Mouse (Mus musculus) Patski (cell line): ENCODE measurements at regions not wholly inside any gene's neighbourhood (a gene's known extent, or its start where the extent isn't known, plus 50 kb on each side); places are given as distances from the start of the nearest gene placed in this dataset.
A peak's percentile ranks its signal among the peaks of the same experiment; 100 is the strongest.

Experiments
- ATAC-seq: fragments of 100-300 bp; one replicate; pipeline ENCODE4 v1.8.0; 2021
- CTCF ChIA-PET: fragments of 350-600 bp; sonication (Branson Sonifier 250); formaldehyde crosslinking; loops from one replicate; lab custom pipeline; 2022; ENCODE audit warnings: inconsistent platforms; lab: Charles Lee
- POLR2A ChIA-PET: fragments of 350-600 bp; sonication (Branson Sonifier 250); formaldehyde crosslinking; loops from one replicate; lab custom pipeline; 2022; ENCODE audit warnings: antibody characterized with exemption, inconsistent platforms; lab: Charles Lee
- DNase-seq: peaks from one replicate; pipeline ENCODE4 v3.0.0-alpha.2; 2011; ENCODE audit warnings: low read depth, low spot score
- H3K27me3 ChIP-seq: fragments of 371-371 bp; one replicate; pipeline ENCODE4 v1.5.1; 2021
- CTCF ChIP-seq: fragments of 100-300 bp; IDR thresholded peaks from one replicate; pipeline ENCODE4 v1.5.1; 2021
- in situ Hi-C: fragments of 300-500 bp; cut with MboI; formaldehyde crosslinking; loops from 3 replicates; pipeline ENCODE4 v1.11.1; 2018; ENCODE audit warnings: low pct_unique_long_range_greater_than_20kb, mixed read lengths

DNA sequence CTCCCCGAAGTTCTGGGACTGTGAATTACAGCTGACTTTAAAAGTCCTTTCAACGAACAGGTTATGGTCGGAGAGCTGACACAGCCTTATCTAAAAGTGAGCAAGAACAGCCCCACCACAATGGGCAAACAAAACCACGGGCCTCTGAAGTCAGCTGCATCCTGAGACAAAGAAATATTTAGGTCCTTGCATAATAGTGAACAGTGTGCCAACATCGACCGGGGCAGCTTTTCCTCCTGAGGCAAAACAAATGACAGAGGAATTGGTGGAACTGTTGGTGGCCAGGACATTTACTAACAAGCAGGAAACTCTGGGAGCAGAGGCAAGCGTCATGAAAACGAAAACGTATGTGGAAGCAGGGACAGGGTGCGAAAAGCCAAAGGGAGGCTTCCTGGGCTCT lies 54.3 kb upstream of the Mon1b start:
- TF ChIP-seq CTCF: no peak
- DNase-seq (no peak), ATAC-seq (no peak)
- peaks cover 19% of the 10 kb centered on the region for H3K27me3 ChIP-seq
- in situ Hi-C loops: loop anchor here (25.0 kb wide), 1 partner anchor 1019 kb away; the partner anchor contains the start of gene Cntnap4
- POLR2A ChIA-PET: interaction anchor here (0.6 kb wide), 1 partner anchor 55 kb away, joined by 6 read pairs; no protein-coding TSS in a partner anchor
- CTCF ChIA-PET: interaction anchor here (1.6 kb wide), 1 partner anchor 31 kb away, joined by 3 read pairs; no protein-coding TSS in a partner anchor

DNA sequence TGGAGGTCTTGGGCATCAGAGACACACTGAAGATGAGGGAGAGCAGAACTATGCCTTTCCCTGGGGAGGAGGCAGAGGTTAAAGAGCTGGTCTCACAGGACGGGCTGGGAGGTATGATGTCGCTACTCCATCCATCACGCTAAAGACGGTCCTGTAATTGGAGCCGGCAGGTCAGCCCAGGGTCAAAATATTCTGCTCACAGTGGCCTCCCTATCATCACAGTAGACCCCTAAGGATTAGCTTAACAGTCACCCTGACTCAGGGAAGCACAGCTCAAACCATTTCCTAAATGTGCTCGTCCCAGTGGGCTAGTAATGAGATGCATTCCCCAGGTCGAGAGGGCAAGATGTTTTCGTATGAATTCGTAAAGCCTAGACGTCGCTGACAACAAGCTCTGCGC lies 53.7 kb upstream of the Mon1b start:
- ChIA-PET POLR2A (no interaction called here), CTCF (interaction anchor here (1.6 kb wide), 1 partner anchor 31 kb away, joined by 3 read pairs; no protein-coding TSS in a partner anchor)
- DNase-seq: no peak
- in situ Hi-C loops: loop anchor here (25.0 kb wide), 1 partner anchor 1019 kb away; the partner anchor contains the start of gene Cntnap4
- ATAC-seq: no peak
- no peak for TF ChIP-seq CTCF
- H3K27me3 ChIP-seq: peaks cover 23% of the 10 kb centered on the region

DNA sequence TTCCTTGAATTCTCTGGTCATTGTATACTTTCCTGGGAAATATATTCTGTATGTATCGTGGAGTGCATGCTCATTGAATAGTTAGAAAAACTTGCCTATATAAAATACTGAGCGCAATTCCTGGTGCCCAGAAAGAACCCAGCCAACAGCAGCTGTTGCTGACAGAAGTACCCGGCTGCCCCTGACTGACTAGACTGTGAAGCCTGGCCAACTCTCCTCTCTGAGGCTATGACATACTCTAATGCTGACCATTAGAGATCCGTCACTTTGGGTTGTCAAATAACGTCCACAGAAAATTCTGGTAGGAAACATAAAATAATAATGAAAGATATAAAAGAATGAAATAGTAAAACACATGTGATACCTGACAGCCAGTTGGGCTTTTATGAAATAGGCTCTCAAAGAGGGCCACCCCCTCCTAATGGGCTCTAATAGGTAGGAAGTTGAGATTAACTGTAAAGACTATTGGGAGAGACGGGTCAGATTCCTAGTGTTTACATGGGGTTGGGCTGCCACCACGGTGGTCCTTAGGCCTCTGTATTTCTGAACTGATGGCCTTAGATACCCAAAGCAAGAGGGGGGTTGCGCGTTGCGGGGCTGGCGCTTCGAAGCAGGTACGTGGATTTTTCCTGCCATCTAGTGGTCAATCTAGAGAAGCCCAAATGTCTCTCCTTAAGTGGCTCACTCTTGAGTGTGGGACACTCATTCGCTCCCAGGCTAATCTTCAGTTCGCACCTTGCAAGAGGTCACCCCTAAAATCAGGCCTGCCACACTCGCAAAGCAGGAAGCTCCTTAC lies 53.0 kb upstream of the Mon1b start:
- ATAC-seq (no peak), DNase-seq (no peak)
- ChIA-PET POLR2A (no interaction called here), CTCF (interaction anchor here (1.6 kb wide), 1 partner anchor 32 kb away, joined by 3 read pairs; no protein-coding TSS in a partner anchor)
- peak; percentile 69 for TF ChIP-seq CTCF
- peaks cover 27% of the 10 kb centered on the region for H3K27me3 ChIP-seq
- in situ Hi-C loops: loop anchor here (25.0 kb wide), 1 partner anchor 1020 kb away; the partner anchor contains the start of gene Cntnap4

DNA sequence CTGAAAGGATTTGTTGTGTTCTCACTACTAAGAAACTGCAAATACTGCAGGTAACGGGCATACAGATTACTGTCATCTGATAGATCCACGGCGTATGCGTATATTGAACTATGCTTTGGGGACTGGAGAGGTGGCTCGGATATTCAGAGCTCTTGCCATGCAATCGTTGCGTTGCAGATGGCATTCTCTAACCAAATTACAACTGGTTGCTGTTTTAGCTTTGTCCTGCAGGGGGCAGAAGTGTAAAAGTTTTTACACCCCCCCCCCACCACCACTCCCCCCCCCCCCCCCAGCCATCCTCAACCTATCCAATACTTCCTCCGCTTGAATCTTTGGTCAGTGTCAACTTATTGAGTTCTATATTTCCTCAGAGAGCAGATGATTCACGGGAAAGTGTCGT lies 51.6 kb upstream of the Mon1b start:
- in situ Hi-C loops: loop anchor here (25.0 kb wide), 1 partner anchor 1022 kb away; the partner anchor contains the start of gene Cntnap4
- ATAC-seq (no peak), DNase-seq (no peak)
- ChIA-PET CTCF (no interaction called here), POLR2A (no interaction called here)
- H3K27me3 ChIP-seq: peaks cover 27% of the 10 kb centered on the region
- TF ChIP-seq CTCF: peak; percentile 5
